Mouse (Mus musculus) forebrain, embryonic 16.5 days (tissue): ENCODE measurements at regions not wholly inside any gene's neighbourhood (a gene's known extent, or its start where the extent isn't known, plus 50 kb on each side); places are given as distances from the start of the nearest gene placed in this dataset.
A peak's percentile ranks its signal among the peaks of the same experiment; 100 is the strongest.

Experiments
- ATAC-seq: fragments of 200-750 bp; cut with Nextera tagmentation; 2 replicates; pipeline ENCODE4 v1.8.0; 2017; ENCODE audit warnings: mild to moderate bottlenecking, moderate library complexity
- H3K27ac ChIP-seq: fragments of 300-500 bp; sonication (generic); 2 replicates; pipeline ENCODE4 v1.5.1; 2014; ENCODE audit warnings: low read length, control low read depth
- H3K27me3 ChIP-seq: fragments of 300-500 bp; sonication (generic); replicated peaks from 2 replicates; pipeline ENCODE4 v1.6.1; 2014; ENCODE audit warnings: low read length; ENCODE audit not compliant: control insufficient read depth, insufficient read depth
- H3K36me3 ChIP-seq: fragments of 300-500 bp; sonication (generic); 2 replicates; pipeline ENCODE4 v1.6.1; 2014; ENCODE audit not compliant: control insufficient read depth, insufficient read depth
- H3K4me1 ChIP-seq: fragments of 300-500 bp; sonication (generic); replicated peaks from 2 replicates; pipeline ENCODE4 v1.6.1; 2014; ENCODE audit warnings: low read length; ENCODE audit not compliant: control insufficient read depth, insufficient read depth
- H3K4me2 ChIP-seq: fragments of 300-500 bp; sonication (generic); 2 replicates; pipeline ENCODE4 v1.6.1; 2014; ENCODE audit warnings: mild to moderate bottlenecking, low read length, control low read depth
- H3K4me3 ChIP-seq: fragments of 300-500 bp; sonication (generic); replicated peaks from 2 replicates; pipeline ENCODE4 v1.5.1; 2014; ENCODE audit warnings: mild to moderate bottlenecking, low read length, control low read depth
- H3K9ac ChIP-seq: fragments of 300-500 bp; sonication (generic); replicated peaks from 2 replicates; pipeline ENCODE4 v1.6.1; 2014; ENCODE audit warnings: low read depth, low read length, control low read depth
- H3K9me3 ChIP-seq: fragments of 300-500 bp; sonication (generic); 2 replicates; pipeline ENCODE4 v1.6.1; 2016; ENCODE audit warnings: low read length; ENCODE audit not compliant: control insufficient read depth
- WGBS: fragments of 180-500 bp; shearing (Covaris S2); extraction: QIAGEN DNeasy Blood & Tissue Kit; methylation state at CpG from one replicate; pipeline ENCODE4 v1.1.7; 2014; 5-methylcytosine and 5-hydroxymethylcytosine counted together

- Histone ChIP-seq H3K27ac (no peak overlapping the region), H3K4me3 (no peak overlapping the region), H3K36me3 (no peaks in the 10 kb centered on the region), H3K27me3 (no peaks in the 10 kb centered on the region), H3K4me1 (no peaks in the 10 kb centered on the region), H3K9me3 (no peaks in the 10 kb centered on the region), H3K9ac (no peak overlapping the region), H3K4me2 (no peak overlapping the region)
- 83% methylated on average over 2 of the region's 2 CpGs for WGBS
- no peak for ATAC-seq
Observed at GRCm38 (mm10) chr16:93341791-93342190, 262.1 kb downstream of the Setd4 start.

- no peaks in the 10 kb centered on the region for H3K36me3 ChIP-seq
- 85% methylated on average over 6 of the region's 6 CpGs for WGBS
- H3K4me2 ChIP-seq = no peak overlapping the region
- no peaks in the 10 kb centered on the region for H3K9me3 ChIP-seq
- no peak for ATAC-seq
- no peak overlapping the region for H3K4me3 ChIP-seq
- H3K9ac ChIP-seq = no peak overlapping the region
- no peak overlapping the region for H3K27ac ChIP-seq
- 0 out of 2 replicates have a peak, but pooled peaks cover under 1% of the 10 kb centered on the region for H3K4me1 ChIP-seq
- H3K27me3 ChIP-seq = no peaks in the 10 kb centered on the region
Observed at GRCm38 (mm10) chr16:93338806-93339205, 265.1 kb downstream of the Setd4 start.

GRCm38 (mm10) chr16:93335322-93336111 lies 268.3 kb downstream of the Setd4 start:
- H3K36me3 ChIP-seq = no peaks in the 10 kb centered on the region
- H3K4me1 ChIP-seq = peaks cover 7% of the 10 kb centered on the region; the same call in 1 of the 2 replicates
- no peak overlapping the region for H3K4me2 ChIP-seq
- no peak for ATAC-seq
- H3K9me3 ChIP-seq = no peaks in the 10 kb centered on the region
- 89% methylated on average over 11 of the region's 11 CpGs for WGBS
- H3K27me3 ChIP-seq = no peaks in the 10 kb centered on the region
- no peak overlapping the region for H3K4me3 ChIP-seq
- no peak overlapping the region for H3K27ac ChIP-seq
- H3K9ac ChIP-seq = no peak overlapping the region

GRCm38 (mm10) chr16:93333654-93334053 lies 270.2 kb downstream of the Setd4 start:
- no peak overlapping the region for H3K4me3 ChIP-seq
- WGBS = 39% methylated on average over 6 of the region's 6 CpGs
- H3K4me2 ChIP-seq = no peak overlapping the region
- no peak overlapping the region for H3K9ac ChIP-seq
- ATAC-seq = peak; percentile 40; the same call in 1 of the 2 replicates
- no peaks in the 10 kb centered on the region for H3K9me3 ChIP-seq
- H3K4me1 ChIP-seq = peaks cover 7% of the 10 kb centered on the region; the same call in 1 of the 2 replicates
- no peak overlapping the region for H3K27ac ChIP-seq
- H3K36me3 ChIP-seq = no peaks in the 10 kb centered on the region
- H3K27me3 ChIP-seq = no peaks in the 10 kb centered on the region

GRCm38 (mm10) chr16:93328680-93329395 lies 275.0 kb downstream of the Setd4 start:
- Histone ChIP-seq H3K9me3 (peaks cover 3% of the 10 kb centered on the region; the same call in 1 of the 2 replicates), H3K27me3 (no peaks in the 10 kb centered on the region), H3K4me1 (peaks cover 6% of the 10 kb centered on the region; the same call in 1 of the 2 replicates), H3K4me3 (no peak overlapping the region), H3K9ac (no peak overlapping the region), H3K4me2 (no peak overlapping the region), H3K27ac (no peak overlapping the region), H3K36me3 (no peaks in the 10 kb centered on the region)
- 27% methylated on average over 13 of the region's 13 CpGs for WGBS
- no peak for ATAC-seq

GRCm38 (mm10) chr16:93324911-93325310 lies 279.0 kb downstream of the Setd4 start:
- Histone ChIP-seq H3K9me3 (peaks cover 3% of the 10 kb centered on the region; the same call in 1 of the 2 replicates), H3K4me3 (no peak overlapping the region), H3K27me3 (no peaks in the 10 kb centered on the region), H3K9ac (no peak overlapping the region), H3K27ac (no peak overlapping the region), H3K4me2 (no peak overlapping the region), H3K4me1 (no peaks in the 10 kb centered on the region; the same call in 1 of the 2 replicates), H3K36me3 (no peaks in the 10 kb centered on the region)
- no peak for ATAC-seq
- 85% methylated on average over 5 of the region's 5 CpGs for WGBS

GRCm38 (mm10) chr16:93323172-93323571 lies 280.7 kb downstream of the Setd4 start:
- Histone ChIP-seq H3K4me1 (no peaks in the 10 kb centered on the region), H3K27me3 (no peaks in the 10 kb centered on the region), H3K4me2 (no peak overlapping the region), H3K4me3 (no peak overlapping the region), H3K36me3 (no peaks in the 10 kb centered on the region), H3K27ac (no peak overlapping the region), H3K9me3 (peaks cover 3% of the 10 kb centered on the region; the same call in 1 of the 2 replicates), H3K9ac (no peak overlapping the region)
- WGBS = 65% methylated on average over 5 of the region's 5 CpGs
- no peak for ATAC-seq

- Histone ChIP-seq H3K4me1 (no peaks in the 10 kb centered on the region), H3K27ac (no peak overlapping the region), H3K27me3 (no peaks in the 10 kb centered on the region), H3K36me3 (no peaks in the 10 kb centered on the region), H3K9me3 (0 out of 2 replicates have a peak, but pooled peaks cover 2% of the 10 kb centered on the region), H3K4me3 (no peak overlapping the region), H3K9ac (no peak overlapping the region), H3K4me2 (no peak overlapping the region)
- 73% methylated on average over 5 of the region's 5 CpGs for WGBS
- no peak for ATAC-seq
Observed at GRCm38 (mm10) chr16:93319581-93319980, 284.3 kb downstream of the Setd4 start.

- H3K36me3 ChIP-seq = no peaks in the 10 kb centered on the region
- WGBS = 71% methylated on average over 12 of the region's 12 CpGs
Observed at GRCm38 (mm10) chr16:93311644-93312043, 292.2 kb downstream of the Setd4 start.

More at GRCm38 (mm10) chr16:93311644-93312043, 292.2 kb downstream of the Setd4 start:
- Histone ChIP-seq H3K4me3 (no peak overlapping the region), H3K9me3 (no peaks in the 10 kb centered on the region), H3K9ac (no peak overlapping the region), H3K27me3 (no peaks in the 10 kb centered on the region), H3K4me1 (no peaks in the 10 kb centered on the region), H3K27ac (no peak overlapping the region), H3K4me2 (no peak overlapping the region)
- no peak for ATAC-seq
